Mouse (Mus musculus): Measurements from ENCODE around the gene Dlx6.

Gene Dlx6

DNA sequence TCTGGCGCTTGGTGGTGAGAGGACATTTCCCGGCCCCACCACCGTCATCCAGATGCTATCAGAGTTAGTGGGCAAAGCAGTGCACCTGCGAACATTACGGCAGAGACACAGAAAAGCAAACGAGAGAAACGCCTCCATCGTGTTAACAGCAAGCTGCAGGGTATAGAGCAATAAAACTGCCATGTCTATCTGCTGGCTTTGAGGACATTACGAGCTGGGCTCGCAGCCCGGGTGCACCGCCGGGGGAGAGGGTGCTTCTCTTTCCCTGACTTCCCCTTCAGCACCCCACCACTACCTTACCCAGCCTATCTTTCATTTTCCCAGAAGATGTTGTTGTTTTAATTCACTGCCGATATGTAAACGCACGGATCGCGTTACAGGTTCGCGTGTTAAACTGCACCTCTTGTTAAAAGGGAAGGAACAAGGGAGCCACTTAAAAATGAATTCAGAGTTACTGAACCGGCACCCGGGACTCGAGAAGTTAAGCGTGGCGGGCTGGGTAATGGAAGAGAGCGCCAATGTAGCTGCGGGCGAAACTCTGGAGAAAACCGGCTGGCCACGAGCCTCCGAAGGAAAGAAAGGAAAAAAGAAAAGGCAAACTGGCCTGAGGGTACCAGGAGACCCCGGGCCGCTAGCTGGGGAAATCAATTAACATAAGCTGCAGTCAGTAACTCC, 2.6 kb upstream of the Dlx6 start:
- no peak for DNase-seq

DNA sequence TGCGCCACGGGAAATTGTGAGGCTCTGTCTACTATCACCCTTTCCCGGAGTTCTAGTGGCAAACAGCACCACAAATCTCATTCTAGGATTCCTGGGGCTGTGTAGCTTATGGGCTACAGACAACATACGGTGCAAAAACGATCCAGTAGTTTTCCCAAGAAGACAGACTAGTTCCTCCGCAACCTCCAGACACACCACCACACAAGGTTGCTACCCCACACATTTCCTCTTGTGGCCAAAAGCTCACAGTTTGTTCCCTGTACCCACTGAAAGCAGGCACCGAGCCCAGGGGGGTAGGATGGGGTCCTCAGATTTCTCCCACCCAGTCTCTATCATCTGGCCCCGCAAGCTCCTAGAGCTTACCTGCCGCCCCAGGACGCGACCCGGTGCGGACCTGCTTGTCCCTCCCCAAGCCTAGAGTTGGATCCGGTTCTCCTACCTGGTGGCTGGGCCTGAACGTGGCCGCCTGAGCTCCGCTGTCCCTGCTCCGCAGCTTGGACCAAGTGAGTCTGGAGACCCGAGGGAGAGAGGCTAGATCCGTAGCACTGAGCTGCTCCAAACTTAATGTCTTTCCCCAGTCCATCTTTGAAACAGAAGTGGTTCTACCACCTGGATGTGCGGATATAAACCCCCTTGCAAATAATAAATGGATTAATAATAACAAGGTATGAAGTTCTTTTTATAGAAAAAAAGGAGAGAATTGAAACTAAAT, 1.9 kb upstream of the Dlx6 start:
- no peak for DNase-seq

DNA sequence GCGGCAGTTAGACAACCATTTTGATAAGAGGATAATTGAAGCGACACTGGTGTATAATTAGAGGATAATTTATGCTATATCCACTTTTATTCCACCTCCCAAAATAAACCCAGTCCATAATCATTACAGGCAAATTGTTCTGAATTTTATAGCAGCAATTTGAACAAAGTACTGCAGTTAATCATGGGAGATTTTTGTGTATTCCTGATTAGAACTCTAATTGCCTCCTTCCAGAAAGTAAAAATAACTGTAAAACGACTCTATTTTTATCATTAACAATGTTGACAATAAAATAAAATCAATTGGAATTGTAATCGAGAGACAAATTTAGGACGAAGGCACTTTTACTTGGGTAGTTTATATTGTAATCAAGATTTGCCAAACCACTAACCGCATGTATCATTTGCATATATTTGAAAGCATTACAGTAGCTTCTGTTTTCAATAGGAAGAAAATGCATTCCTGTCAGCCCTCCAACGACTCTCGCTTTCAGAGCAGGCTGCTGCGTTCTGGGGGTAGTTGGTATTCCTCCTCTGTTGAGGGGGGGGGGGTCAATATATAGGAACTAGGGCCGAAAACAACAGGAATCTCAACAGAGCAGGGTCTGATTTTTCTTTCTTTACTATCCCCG, 1.2 kb upstream of the Dlx6 start:
- no peak for DNase-seq

DNA sequence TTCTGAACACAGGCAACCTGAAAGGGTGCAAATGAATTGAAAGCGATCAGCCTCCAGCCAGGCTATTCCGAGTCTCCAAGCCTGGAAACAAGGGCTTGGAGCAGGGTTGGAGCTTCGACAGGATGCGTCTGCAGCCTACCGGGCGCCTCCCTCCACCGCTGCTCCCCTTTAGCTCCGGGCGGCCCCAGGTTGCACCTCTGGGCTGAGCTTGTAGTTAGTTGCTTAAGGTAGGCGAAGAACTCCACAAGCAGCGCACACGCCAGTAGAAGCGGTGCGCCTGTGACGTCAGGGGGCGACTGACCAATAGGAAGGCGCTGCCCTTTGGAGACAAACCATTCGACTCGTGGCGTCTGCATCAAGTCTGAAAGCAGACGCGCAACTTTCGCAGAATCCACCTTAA, 523 bp upstream of the Dlx6 start:
- peak; percentile 57 to 61 for DNase-seq

DNA sequence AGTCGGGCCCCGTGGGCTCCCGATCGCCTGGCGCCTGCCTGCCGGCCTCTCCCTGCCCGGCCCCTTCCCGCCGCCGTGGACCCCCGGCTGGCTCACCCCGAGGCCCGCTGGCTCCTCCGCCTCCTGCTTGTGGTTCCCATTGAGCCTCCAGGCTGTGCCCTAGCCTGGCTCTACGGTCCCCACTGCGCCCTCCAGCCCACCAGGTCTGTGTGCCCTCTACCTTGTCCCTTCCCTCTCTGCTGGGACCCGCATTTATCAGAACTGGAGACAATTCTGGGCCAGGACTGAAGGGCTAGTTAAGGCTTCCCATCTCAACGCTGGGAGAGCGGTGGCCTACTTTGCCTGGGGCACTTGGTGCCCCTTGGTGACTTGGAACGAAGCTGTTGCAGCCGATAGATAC, 821 bp downstream of the Dlx6 start:
- no peak for DNase-seq

DNA sequence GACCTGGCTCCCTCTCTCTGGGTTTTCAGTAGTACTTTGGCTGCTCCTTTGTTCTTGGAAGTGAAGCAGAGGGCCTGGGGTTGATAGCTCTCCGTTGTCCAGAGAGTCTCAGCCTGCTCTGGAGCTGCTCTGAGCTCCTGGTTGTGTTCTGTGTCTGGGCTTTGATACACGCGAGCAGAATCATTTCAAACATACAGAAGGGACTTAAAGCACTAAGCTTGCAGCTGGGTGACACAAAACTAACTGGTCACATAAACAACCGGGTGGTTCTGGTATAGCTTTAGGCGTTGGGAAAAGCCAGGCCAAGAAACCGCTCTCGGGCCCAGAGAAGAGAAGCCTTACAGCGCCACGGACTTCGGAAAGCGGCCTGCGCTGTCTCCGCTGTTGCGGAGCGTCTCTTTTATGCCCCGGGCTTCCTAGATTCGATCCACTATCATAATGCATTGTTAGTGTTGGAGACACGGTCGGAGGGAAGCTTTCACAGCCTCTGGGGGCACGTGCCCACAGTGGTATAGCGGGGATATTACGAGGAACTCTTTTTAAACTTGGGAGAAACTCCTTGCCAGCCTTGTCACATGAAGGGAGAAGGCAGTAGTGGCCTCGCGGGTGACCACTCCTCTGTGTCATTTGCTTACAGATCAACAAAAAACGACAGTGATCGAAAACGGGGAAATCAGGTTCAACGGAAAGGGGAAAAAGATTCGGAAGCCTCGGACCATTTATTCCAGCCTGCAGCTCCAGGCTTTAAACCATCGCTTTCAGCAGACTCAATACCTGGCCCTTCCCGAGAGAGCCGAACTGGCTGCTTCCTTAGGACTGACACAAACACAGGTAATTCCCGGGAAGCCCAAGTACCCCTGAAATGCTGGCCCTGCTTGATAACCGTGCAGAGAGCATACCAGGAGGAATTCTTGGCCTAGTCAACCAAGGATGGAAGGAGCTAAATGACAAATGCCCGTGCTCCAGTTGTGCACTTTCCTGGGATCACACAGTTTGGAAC, 1.6 kb downstream of the Dlx6 start:
- no peak for DNase-seq

DNA sequence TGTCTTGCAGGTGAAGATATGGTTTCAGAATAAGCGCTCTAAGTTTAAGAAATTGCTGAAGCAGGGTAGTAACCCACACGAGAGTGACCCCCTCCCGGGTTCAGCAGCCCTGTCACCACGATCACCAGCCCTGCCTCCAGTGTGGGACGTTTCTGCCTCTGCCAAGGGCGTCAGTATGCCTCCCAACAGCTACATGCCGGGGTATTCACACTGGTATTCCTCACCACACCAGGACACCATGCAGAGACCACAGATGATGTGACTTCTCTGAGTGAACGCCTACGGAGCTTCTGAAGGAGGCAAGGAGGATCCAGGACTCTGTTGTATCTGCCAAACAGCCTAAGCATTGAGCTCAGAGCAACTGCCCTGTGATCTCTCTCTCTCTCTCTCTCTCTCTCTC, 3.9 kb downstream of the Dlx6 start:
- DNase-seq, result no peak

DNA sequence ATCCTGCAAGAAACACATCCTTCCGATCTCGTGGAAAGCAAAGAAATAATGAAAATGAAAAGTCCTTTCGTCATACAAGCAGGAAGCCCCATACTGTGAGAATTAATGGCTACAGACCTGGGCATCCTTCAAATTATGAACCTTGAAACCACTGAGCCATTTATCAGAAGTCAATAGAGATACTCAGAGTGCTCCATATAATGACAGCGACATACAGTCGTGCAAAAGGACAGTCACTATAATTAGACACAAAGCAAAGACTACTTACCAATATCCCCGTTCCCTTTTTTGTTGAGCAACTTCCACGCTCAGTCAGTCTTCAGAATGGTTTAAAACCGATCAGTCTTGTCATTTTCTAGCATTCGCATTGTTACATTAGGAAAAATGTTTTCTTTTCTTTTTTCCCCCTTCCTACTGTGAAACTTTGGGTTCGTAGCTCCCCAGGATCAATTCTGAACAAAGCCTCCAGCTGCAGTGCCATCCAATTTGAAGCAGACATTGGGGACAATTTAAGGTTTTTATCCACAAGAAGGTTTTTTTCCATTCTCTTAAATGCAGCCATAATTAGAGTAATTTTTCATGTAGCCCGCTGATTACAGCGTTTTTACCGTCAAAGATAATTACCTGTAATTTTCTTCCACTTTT, 6.0 kb downstream of the Dlx6 start:
- no peak for DNase-seq

DNA sequence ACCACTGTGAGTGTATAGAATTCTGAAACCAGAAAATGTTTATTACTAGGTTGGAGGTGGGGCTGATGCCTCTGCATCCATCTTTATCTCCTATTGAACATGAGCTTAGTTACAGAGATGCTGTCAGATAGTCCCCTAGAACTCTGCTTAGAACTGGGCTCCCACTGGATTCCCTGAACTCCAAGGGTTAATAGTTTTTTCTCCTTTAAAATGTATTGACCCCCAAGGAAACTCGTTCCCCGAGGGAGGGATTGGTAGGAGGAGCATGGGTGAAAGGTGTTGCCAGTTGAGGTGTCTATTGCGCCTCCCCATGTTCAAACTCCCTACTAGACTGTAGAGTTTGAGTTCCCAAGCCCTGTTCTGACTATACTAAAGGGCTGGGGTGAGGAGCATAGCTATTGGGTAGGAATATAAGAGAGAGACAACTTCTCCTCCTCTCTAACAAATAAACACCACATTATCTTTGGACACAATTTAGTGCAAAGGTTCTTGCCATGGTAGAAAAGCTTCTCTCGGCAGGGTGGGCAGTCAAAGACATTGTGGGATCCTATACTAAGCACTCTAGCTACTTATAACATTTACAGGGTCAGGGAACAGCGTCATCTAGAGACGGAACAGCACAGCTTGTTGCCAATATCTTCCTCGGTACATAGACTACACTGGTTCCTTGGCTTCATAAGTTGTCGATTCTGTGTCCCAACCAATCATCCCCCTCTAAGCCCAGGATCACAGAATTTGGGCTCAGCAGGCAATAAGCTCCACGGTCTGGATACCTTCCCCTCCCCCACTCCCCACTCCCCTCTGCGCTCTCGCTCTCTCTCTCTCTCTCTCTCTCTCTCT, 7.0 kb downstream of the Dlx6 start:
- DNase-seq, result no peak

DNA sequence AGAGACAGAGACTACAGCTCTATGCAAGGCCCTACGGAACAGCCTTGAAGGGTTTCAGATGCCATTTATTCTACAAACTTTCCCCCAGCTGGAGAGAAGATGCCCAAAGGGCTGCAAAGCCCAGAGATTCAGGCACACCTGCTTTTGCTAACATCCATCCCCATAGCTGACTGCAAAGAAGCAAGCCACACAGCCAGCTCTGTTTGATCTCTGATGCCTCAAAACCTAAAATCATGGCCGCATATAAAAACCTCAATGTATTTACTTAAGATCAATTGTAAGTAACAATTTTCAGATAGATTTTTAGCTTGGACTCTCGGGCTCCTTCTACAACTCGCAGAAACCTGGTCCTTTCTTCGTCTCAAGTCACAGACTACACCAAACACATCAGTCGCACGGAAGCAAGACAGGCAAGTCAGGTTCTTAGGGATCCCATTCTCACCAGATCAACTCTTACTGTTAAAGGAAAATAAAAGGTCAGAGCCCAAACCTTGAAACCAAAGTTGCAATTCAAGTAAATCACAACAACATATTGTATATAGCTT, 7.8 kb downstream of the Dlx6 start:
- DNase-seq, result no peak

DNA sequence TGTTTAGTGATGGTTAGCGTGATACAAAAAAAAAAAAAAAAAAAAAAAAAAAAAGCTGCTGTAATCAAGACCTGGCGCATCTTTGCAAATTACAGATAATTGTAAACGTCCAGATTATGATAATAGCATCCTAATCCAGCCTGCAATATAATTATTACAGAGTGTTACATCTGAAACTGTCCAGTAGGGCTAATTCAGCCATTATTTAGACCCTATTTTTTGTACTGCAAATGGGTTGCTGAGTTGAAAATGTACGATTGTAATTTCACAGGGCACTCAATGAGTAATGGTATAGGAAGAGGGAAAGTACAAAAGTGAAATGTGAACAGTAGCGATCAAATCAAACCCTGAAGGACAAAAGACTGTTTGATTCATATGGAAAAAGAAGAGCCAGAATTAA, 8.6 kb downstream of the Dlx6 start:
- DNase-seq, result no peak

DNA sequence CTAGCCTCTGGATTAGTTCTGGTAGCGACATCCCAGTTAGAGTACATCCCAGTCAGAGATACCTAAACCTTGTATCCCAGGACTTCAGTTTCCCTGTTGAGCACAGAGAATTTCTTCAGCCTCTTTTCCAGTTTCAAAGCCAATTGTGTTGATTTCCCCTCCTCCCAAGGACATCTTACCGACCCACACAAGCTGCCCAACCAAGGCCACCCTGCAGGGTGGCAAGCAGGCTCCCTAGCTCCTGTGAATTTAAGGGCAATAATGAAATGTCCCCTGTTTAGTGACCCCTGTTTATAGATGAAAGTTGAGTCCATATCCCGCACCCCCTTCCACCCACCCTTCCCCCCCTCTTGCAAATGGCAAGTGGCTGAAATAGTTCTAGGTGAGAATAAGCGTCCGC, 9.7 kb downstream of the Dlx6 start:
- peak in 1 of 2 experiments; percentile 3 for DNase-seq

DNA sequence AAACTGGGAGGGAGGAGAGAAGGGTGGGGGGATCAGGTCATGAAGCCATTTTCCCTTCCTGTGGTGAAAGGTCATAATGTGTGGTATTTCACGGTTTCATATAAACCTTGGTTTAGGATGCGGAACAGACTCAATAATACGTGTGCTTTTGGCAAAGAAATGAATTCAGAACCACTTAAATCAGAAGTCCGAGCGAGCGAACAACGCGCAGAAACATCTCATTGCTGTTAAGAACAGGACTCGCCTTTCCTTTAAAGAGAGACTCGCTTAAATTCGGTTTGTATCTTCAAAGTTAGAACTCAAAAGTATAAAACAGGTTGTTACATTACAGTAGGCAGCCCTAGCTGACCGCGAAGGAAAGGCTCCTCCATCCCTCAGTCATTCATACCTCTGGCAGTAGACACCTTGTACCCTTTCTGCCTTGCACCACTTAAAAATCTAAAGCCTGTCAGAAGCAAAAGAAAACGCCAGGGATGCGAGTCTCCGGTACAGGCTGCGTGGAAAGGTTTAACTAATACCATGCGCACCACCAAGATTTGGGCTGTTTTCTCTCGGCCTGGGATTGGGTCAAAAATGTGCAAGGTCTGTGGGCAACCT, 10.4 kb downstream of the Dlx6 start:
- DNase-seq, result peak in 1 of 2 experiments; percentile 7

DNA sequence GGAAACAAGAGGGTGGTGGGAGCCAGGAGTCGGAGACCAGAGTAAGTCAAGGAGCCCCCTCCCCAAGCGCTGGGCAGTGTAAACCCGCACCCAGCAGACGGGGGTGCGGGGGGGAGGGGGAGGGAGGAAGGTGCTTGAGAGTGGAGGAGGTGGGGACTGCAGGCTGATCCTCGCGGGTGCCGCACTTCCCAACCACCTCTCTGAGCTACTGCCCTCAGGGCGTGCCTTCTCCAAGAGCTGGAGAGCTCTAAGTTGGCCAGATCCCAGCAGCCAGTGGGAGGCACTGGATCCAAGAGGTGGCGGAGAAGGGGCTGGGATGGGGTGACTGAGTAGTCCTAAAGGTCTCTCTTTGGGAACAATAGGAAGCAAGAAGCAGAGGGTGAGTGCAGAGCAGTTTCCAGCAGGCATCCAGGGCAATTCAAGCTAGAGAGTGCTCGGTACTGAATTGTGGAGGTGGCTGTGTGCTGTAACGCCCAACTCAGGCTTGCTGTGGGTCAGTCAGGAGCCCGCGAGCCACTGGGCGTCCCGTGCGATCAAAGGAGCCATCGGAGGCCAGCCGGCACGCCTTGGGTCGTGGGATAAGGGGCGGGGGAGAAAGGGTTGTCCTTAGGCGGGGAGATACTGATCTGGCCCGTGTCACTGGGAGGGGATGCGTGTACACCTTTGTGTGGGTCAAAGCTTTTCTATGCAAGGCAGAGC, 11.1 kb downstream of the Dlx6 start:
- DNase-seq, result peak in 1 of 2 experiments; percentile 14

DNA sequence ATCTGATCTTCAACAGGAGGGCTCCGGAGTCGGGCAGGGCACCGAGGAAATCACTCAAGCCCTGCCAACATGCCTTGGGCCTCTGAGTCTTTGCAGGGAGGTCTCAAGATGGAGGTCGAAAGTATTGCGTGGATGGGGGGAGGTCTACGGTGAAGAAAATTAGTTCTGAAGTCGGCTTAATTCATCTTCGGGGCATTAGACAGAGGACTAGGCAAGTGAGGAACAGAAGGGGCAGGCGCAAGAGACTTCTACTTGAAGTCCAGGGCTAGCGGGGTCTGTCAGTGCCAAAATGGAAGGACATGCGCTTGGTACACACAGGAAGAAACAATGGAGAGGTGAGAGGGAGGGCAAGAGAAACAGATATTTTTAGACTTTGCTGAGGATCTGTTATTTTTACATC, 12.0 kb downstream of the Dlx6 start:
- peak in 1 of 2 experiments; percentile 5 for DNase-seq

DNA sequence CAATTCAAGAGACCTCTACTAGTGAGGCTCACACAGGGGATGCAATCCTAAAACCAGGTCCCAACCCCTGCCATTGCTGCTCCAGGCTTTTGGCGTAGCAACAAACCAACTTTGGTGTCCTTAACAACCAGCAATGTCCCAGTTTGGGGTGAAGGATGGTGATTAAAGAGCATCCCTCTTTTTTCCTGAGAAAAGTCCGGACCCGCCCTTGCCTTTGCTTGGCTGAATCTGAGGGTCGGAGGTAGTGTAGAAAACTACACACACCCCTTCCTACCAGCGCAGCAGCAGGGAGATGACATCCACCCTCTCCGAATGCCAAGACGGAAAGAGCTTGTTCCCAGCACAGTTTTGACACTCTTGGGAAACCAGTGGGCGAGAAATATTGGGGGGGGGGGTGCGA, 12.5 kb downstream of the Dlx6 start:
- peak in 1 of 2 experiments; percentile 5 for DNase-seq

DNA sequence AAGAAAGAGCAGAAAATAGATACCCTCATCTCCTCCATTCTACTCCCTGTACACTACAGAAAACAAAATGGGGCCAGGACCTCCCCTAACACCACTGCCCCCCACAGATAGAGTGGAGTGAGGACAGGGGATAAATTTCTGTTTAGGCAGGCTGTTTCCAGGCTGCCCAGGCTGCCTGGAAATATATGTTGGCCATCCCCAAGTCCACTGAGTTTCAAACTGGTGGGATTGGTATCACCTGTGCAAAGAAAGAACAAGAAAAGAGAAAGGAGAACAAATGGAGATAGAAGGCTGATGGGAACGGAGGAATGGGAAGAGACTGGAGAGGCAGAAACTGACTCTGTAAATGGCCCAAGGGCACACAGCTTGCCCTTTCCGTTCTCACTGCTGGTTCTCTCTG, 13.1 kb downstream of the Dlx6 start:
- no peak for DNase-seq

DNA sequence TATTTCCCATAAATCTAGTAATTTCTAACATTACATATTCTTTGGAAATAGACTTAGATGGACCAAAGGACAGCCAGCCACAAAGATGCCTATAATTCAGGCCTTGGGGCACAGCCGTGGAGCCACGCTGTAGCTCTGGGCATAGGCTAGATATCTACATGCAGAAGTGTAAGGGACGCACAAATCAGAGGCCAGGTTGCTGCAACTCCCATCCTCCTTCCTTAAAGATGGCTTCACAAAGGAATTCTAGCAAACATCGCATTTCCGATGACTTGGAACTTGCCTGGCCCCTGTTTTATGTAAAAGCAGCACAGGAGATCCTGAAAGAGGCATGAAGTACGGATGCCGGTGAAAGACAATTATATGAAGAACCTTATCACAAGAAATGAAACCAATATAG, 13.6 kb downstream of the Dlx6 start:
- peak in 1 of 2 experiments; percentile 15 for DNase-seq

DNA sequence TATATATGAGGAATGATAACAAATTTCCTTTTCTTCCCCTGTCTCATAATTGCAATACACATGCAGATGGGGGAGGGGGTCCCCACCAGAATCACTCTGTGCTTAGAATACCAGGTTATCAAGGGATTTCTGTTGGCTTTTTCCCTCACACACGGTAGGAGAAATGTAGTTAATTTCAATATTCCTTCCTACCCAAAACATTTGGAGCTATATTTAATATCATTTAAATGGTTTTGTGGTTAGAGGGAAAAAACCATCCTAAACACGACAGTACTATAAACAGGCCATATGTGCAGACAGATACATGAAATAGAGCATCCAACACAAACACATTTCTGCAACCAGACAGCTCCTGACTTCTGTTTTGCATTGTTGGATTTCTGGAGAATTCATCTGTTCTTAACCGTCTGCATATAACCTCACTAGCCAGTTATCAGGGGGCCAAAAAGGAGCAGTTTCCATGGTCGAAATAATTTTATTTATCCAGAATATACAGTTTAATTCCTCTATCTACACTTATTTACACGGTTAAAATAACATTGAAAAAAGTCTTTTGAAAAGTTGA, 14.3 kb downstream of the Dlx6 start:
- DNase-seq, result peak in 1 of 2 experiments; percentile 1

All from cerebellum, postnatal 14 days (tissue).